Mouse (Mus musculus) stomach, postnatal 0 days (tissue): Measurements from ENCODE around the gene Izumo1r. TPM values are rescaled to one million over a fixed set of nuclear protein-coding genes. Genes with fewer than 3 reads are reported as not detected.

Experiments used
- ATAC-seq: fragments of 200-750 bp; cut with Nextera tagmentation; 2 replicates; pipeline ENCODE4 v1.8.0; 2017; ENCODE audit not compliant: low FRiP score, low TSS enrichment
- DNase-seq: peaks from one replicate; pipeline ENCODE4 v3.0.0-alpha.2; 2016; ENCODE audit warnings: low spot score
- H3K27ac ChIP-seq: fragments of 300-500 bp; sonication (generic); replicated peaks from 2 replicates; pipeline ENCODE4 v1.5.1; 2014; ENCODE audit warnings: mild to moderate bottlenecking, control low read depth
- H3K27me3 ChIP-seq: fragments of 300-500 bp; sonication (generic); 2 replicates; pipeline ENCODE4 v1.6.1; 2014; ENCODE audit warnings: low read length; ENCODE audit not compliant: control insufficient read depth, insufficient read depth
- H3K36me3 ChIP-seq: fragments of 300-500 bp; sonication (generic); 2 replicates; pipeline ENCODE4 v1.6.1; 2014; ENCODE audit warnings: low read length, mixed read lengths; ENCODE audit not compliant: control insufficient read depth, insufficient read depth
- H3K4me1 ChIP-seq: fragments of 300-500 bp; sonication (generic); replicated peaks from 2 replicates; pipeline ENCODE4 v1.6.1; 2014; ENCODE audit warnings: antibody characterized with exemption; ENCODE audit not compliant: control insufficient read depth, insufficient read depth
- H3K4me2 ChIP-seq: fragments of 300-500 bp; sonication (generic); replicated peaks from 2 replicates; pipeline ENCODE4 v1.6.1; 2014; ENCODE audit warnings: low read depth, mild to moderate bottlenecking, control low read depth, moderate library complexity
- H3K4me3 ChIP-seq: fragments of 300-500 bp; sonication (generic); 2 replicates; pipeline ENCODE4 v1.5.1; 2014; ENCODE audit warnings: low read depth, low read length, control low read depth
- H3K9ac ChIP-seq: fragments of 300-500 bp; sonication (generic); 2 replicates; pipeline ENCODE4 v1.6.1; 2014; ENCODE audit warnings: mild to moderate bottlenecking, low read length, control low read depth, mixed read lengths
- H3K9me3 ChIP-seq: fragments of 300-500 bp; sonication (generic); 2 replicates; pipeline ENCODE4 v1.6.1; 2016; ENCODE audit warnings: low read length; ENCODE audit not compliant: control insufficient read depth
- CTCF ChIP-seq: IDR thresholded peaks from 2 replicates; pipeline ENCODE4 v1.5.1; 2016; ENCODE audit warnings: antibody characterized with exemption, low read depth, mild to moderate bottlenecking, moderate library complexity
- EP300 ChIP-seq: optimal IDR thresholded peaks from 2 replicates; pipeline ENCODE3; 2016; ENCODE audit warnings: antibody characterized with exemption
- WGBS: fragments of 180-500 bp; shearing (Covaris S2); extraction: QIAGEN DNeasy Blood & Tissue Kit; methylation state at CpG from one replicate; pipeline ENCODE4 v1.1.7; 2014; 5-methylcytosine and 5-hydroxymethylcytosine counted together
- polyA plus RNA-seq: library from polyadenylated mRNA; unstranded; fragments of >200 nt; fragmentation: Nextera tagmentation; extraction: Ambion mirVana; gene quantifications from 2 replicates; pipeline ENCODE4 v1.2.1, GENCODE M21; 2015

The Izumo1r gene
- polyA plus RNA-seq, 1 experiment from 2014 or later = not detected

GRCm38 (mm10) chr9:14891891-14892290 lies 11.9 kb downstream of the Izumo1r start:
- DNase-seq (no peak), ATAC-seq (no peak)
- no peak overlapping the region for H3K27ac ChIP-seq
- no peak overlapping the region for H3K4me3 ChIP-seq
- no peaks in the 10 kb centered on the region for H3K27me3 ChIP-seq
- TF ChIP-seq EP300 (no peak), CTCF (no peak)
- H3K9me3 ChIP-seq = no peaks in the 10 kb centered on the region
- H3K4me2 ChIP-seq = no peak overlapping the region
- H3K36me3 ChIP-seq = no peaks in the 10 kb centered on the region
- WGBS = 91% methylated on average over 5 of the region's 5 CpGs
- H3K4me1 ChIP-seq = 0 out of 2 replicates have a peak, but pooled peaks cover 2% of the 10 kb centered on the region
- H3K9ac ChIP-seq = no peak overlapping the region

- Histone ChIP-seq H3K36me3 (no peaks in the 10 kb centered on the region), H3K4me2 (no peak overlapping the region), H3K4me1 (0 out of 2 replicates have a peak, but pooled peaks cover 2% of the 10 kb centered on the region), H3K27ac (no peak overlapping the region), H3K9ac (no peak overlapping the region), H3K9me3 (no peaks in the 10 kb centered on the region), H3K4me3 (no peak overlapping the region), H3K27me3 (no peaks in the 10 kb centered on the region)
- 91% methylated on average over 3 of the region's 3 CpGs for WGBS
- TF ChIP-seq EP300 (no peak), CTCF (no peak)
- ATAC-seq (no peak), DNase-seq (no peak)
Observed at GRCm38 (mm10) chr9:14890699-14891098, 13.1 kb downstream of the Izumo1r start.

GRCm38 (mm10) chr9:14888671-14889070 lies 15.1 kb downstream of the Izumo1r start:
- no peak for ATAC-seq

GRCm38 (mm10) chr9:14887787-14888382 lies 15.9 kb downstream of the Izumo1r start:
- H3K4me1 ChIP-seq = 0 out of 2 replicates have a peak, but pooled peaks cover 2% of the 10 kb centered on the region
- no peak overlapping the region for H3K27ac ChIP-seq
- H3K4me2 ChIP-seq = no peak overlapping the region
- no peak for TF ChIP-seq EP300
- no peak for TF ChIP-seq CTCF
- H3K4me3 ChIP-seq = no peak overlapping the region
- WGBS = 70% methylated on average over 6 of the region's 6 CpGs
- H3K27me3 ChIP-seq = no peaks in the 10 kb centered on the region
- DNase-seq = peak; percentile 60
- ATAC-seq = peak; percentile 78
- H3K9ac ChIP-seq = no peak overlapping the region
- H3K36me3 ChIP-seq = no peaks in the 10 kb centered on the region
- H3K9me3 ChIP-seq = no peaks in the 10 kb centered on the region

More at GRCm38 (mm10) chr9:14888671-14889070, 15.1 kb downstream of the Izumo1r start:
- no peak for DNase-seq
- no peaks in the 10 kb centered on the region for H3K27me3 ChIP-seq
- WGBS = 41% methylated on average over 6 of the region's 6 CpGs
- H3K4me1 ChIP-seq = 0 out of 2 replicates have a peak, but pooled peaks cover 2% of the 10 kb centered on the region
- H3K4me3 ChIP-seq = no peak overlapping the region
- H3K9me3 ChIP-seq = no peaks in the 10 kb centered on the region
- no peaks in the 10 kb centered on the region for H3K36me3 ChIP-seq
- H3K9ac ChIP-seq = no peak overlapping the region
- no peak overlapping the region for H3K4me2 ChIP-seq
- TF ChIP-seq EP300 (no peak), CTCF (no peak)
- H3K27ac ChIP-seq = no peak overlapping the region

- no peak for TF ChIP-seq EP300
- ATAC-seq = no peak
- 55% methylated on average over 1 of the region's 1 CpGs for WGBS
Observed at GRCm38 (mm10) chr9:14885954-14886353, 17.8 kb downstream of the Izumo1r start.

GRCm38 (mm10) chr9:14885151-14885550 lies 18.6 kb downstream of the Izumo1r start:
- H3K4me1 ChIP-seq = 0 out of 2 replicates have a peak, but pooled peaks cover 2% of the 10 kb centered on the region
- H3K9ac ChIP-seq = no peak overlapping the region
- no peak overlapping the region for H3K4me2 ChIP-seq
- no peaks in the 10 kb centered on the region for H3K27me3 ChIP-seq
- ATAC-seq (no peak), DNase-seq (no peak)
- H3K4me3 ChIP-seq = no peak overlapping the region
- TF ChIP-seq CTCF (peak; percentile 37; the same call in 1 of the 2 replicates), EP300 (no peak)
- no peaks in the 10 kb centered on the region for H3K36me3 ChIP-seq
- H3K27ac ChIP-seq = no peak overlapping the region
- no peaks in the 10 kb centered on the region for H3K9me3 ChIP-seq

More at GRCm38 (mm10) chr9:14885954-14886353, 17.8 kb downstream of the Izumo1r start:
- no peaks in the 10 kb centered on the region for H3K36me3 ChIP-seq
- no peak for DNase-seq
- H3K4me1 ChIP-seq = 0 out of 2 replicates have a peak, but pooled peaks cover 2% of the 10 kb centered on the region
- H3K27ac ChIP-seq = no peak overlapping the region
- no peak overlapping the region for H3K4me3 ChIP-seq
- no peaks in the 10 kb centered on the region for H3K27me3 ChIP-seq
- no peak overlapping the region for H3K9ac ChIP-seq
- no peaks in the 10 kb centered on the region for H3K9me3 ChIP-seq
- H3K4me2 ChIP-seq = no peak overlapping the region
